Mouse (Mus musculus) heart, postnatal 4 days (tissue): ENCODE results near the gene Nt5c2. TPM values are rescaled to one million over a fixed set of nuclear protein-coding genes. Genes with fewer than 3 reads are reported as not detected.
A peak's percentile ranks its signal among the peaks of the same experiment; 100 is the strongest.

ENCODE experiments used
- DNase-seq: peaks from one replicate; pipeline ENCODE4 v3.0.0; 2021
- total RNA-seq, 2 experiments: library from RNA; stranded (reverse); gene quantifications; 2 replicates each; pipeline ENCODE4 v1.2.3; 2021

Gene Nt5c2
- total RNA-seq, 2 experiments from 2014 or later = 147 to 157 TPM

- DNase-seq = no peak
Observed at GRCm38 (mm10) chr19:46966330-46966729, 48.6 kb downstream of the Nt5c2 start.

GRCm38 (mm10) chr19:46965496-46965895 is 49.5 kb downstream of the Nt5c2 start:
- no peak for DNase-seq

- DNase-seq = no peak
Observed at GRCm38 (mm10) chr19:46964353-46964752, 50.6 kb downstream of the Nt5c2 start.

GRCm38 (mm10) chr19:46963440-46963839 is 51.5 kb downstream of the Nt5c2 start:
- DNase-seq = no peak

GRCm38 (mm10) chr19:46962841-46963240 is 52.1 kb downstream of the Nt5c2 start:
- DNase-seq = no peak

GRCm38 (mm10) chr19:46962171-46962772 is 52.7 kb downstream of the Nt5c2 start:
- peak; percentile 83 for DNase-seq

- DNase-seq = peak; percentile 88
Observed at GRCm38 (mm10) chr19:46961652-46962051, 53.3 kb downstream of the Nt5c2 start.

GRCm38 (mm10) chr19:46961047-46961651 is 53.8 kb downstream of the Nt5c2 start:
- DNase-seq = no peak

- no peak for DNase-seq
Observed at GRCm38 (mm10) chr19:46960101-46961046, 54.6 kb downstream of the Nt5c2 start.

GRCm38 (mm10) chr19:46959536-46959935 is 55.4 kb downstream of the Nt5c2 start:
- DNase-seq = no peak

- DNase-seq = no peak
Observed at GRCm38 (mm10) chr19:46958566-46958965, 56.4 kb downstream of the Nt5c2 start.

- no peak for DNase-seq
Observed at GRCm38 (mm10) chr19:46957971-46958370, 57.0 kb downstream of the Nt5c2 start.

GRCm38 (mm10) chr19:46957001-46957400 is 58.0 kb downstream of the Nt5c2 start:
- DNase-seq = no peak

GRCm38 (mm10) chr19:46956410-46956809 is 58.5 kb downstream of the Nt5c2 start:
- DNase-seq = no peak

- DNase-seq = no peak
Observed at GRCm38 (mm10) chr19:46955630-46956029, 59.3 kb downstream of the Nt5c2 start.

GRCm38 (mm10) chr19:46953536-46953935 is 61.4 kb downstream of the Nt5c2 start:
- DNase-seq = no peak

GRCm38 (mm10) chr19:46952986-46953385 is 62.0 kb downstream of the Nt5c2 start:
- no peak for DNase-seq

- DNase-seq = no peak
Observed at GRCm38 (mm10) chr19:46944341-46944740, 70.6 kb downstream of the Nt5c2 start.

- no peak for DNase-seq
Observed at GRCm38 (mm10) chr19:46937173-46937572, 77.8 kb downstream of the Nt5c2 start.

GRCm38 (mm10) chr19:46934025-46934424 is 80.9 kb downstream of the Nt5c2 start:
- peak; percentile 25 for DNase-seq

- no peak for DNase-seq
Observed at GRCm38 (mm10) chr19:46932608-46933007, 82.3 kb downstream of the Nt5c2 start.

- no peak for DNase-seq
Observed at GRCm38 (mm10) chr19:46930026-46930425, 84.9 kb downstream of the Nt5c2 start.

GRCm38 (mm10) chr19:46929044-46929587 is 85.8 kb downstream of the Nt5c2 start:
- peak; percentile 92 for DNase-seq
